Mouse (Mus musculus) testis, adult 2 months (tissue): ENCODE measurements at regions not wholly inside any gene's neighbourhood (a gene's known extent, or its start where the extent isn't known, plus 50 kb on each side); places are given as distances from the start of the nearest gene placed in this dataset.

ENCODE experiments used
- H3K27ac ChIP-seq: fragments of 200-500 bp; 2 replicates; pipeline ENCODE4 v1.5.1; 2012; ENCODE audit warnings: low read depth, low read length; ENCODE audit not compliant: control insufficient read depth, insufficient read depth
- H3K27me3 ChIP-seq: fragments of 200-500 bp; 2 replicates; pipeline ENCODE4 v1.6.1; 2012; ENCODE audit warnings: mild to moderate bottlenecking, low read length, moderate library complexity; ENCODE audit not compliant: control insufficient read depth, insufficient read depth
- H3K36me3 ChIP-seq: fragments of 200-500 bp; 2 replicates; pipeline ENCODE4 v1.6.1; 2012; ENCODE audit warnings: mild to moderate bottlenecking, low read length; ENCODE audit not compliant: control insufficient read depth, insufficient read depth
- H3K4me1 ChIP-seq: fragments of 200-500 bp; 2 replicates; pipeline ENCODE4 v1.6.1; 2012; ENCODE audit warnings: low read length; ENCODE audit not compliant: control insufficient read depth, insufficient read depth
- H3K4me3 ChIP-seq: fragments of 200-500 bp; 2 replicates; pipeline ENCODE4 v1.5.1; 2012; ENCODE audit warnings: low read depth, mild to moderate bottlenecking, low read length, moderate library complexity, mixed read lengths; ENCODE audit not compliant: control insufficient read depth
- CTCF ChIP-seq: fragments of 200-500 bp; IDR thresholded peaks from 2 replicates; pipeline ENCODE4 v1.5.1; 2012; ENCODE audit warnings: low read depth, mild to moderate bottlenecking, inconsistent platforms, low read length, moderate library complexity; ENCODE audit not compliant: control insufficient read depth, insufficient read depth, insufficient replicate concordance
- POLR2A ChIP-seq: fragments of 200-500 bp; IDR thresholded peaks from 2 replicates; pipeline ENCODE4 v1.6.1; 2012; ENCODE audit warnings: low read depth, mild to moderate bottlenecking, inconsistent platforms, low read length, moderate library complexity; ENCODE audit not compliant: control insufficient read depth

- H3K27ac ChIP-seq: no peak overlapping the region
- no peaks in the 10 kb centered on the region; the same call in 1 of the 2 replicates for H3K4me1 ChIP-seq
- no peak overlapping the region for H3K4me3 ChIP-seq
- no peaks in the 10 kb centered on the region for H3K36me3 ChIP-seq
- H3K27me3 ChIP-seq: no peaks in the 10 kb centered on the region
- TF ChIP-seq POLR2A (no peak), CTCF (no peak)
These were observed 50.2 kb upstream of the Pdzd8 start for GRCm38 (mm10) chr19:59395739-59396138.

DNA sequence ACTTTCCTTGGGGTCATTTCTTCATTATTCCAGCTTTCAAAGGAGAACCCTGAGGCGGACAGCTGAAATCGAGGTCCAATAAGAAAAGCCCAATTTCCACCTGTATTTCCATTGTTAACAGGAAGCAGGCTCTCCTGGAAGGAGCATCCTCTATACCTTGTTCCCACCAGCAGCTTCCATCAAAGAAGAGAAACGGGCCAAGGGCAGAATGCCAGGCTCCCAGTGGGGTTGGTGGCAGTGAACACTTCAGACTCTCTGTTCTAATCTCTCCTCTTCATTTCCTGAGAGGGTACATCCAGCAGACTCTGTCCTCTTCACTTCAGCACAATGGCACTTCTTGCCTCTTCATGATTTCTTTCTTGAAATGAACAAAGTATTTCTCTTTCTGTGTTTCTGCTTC is 50.9 kb upstream of the Pdzd8 start:
- H3K36me3 ChIP-seq: no peaks in the 10 kb centered on the region
- no peaks in the 10 kb centered on the region; the same call in 1 of the 2 replicates for H3K4me1 ChIP-seq
- H3K4me3 ChIP-seq: no peak overlapping the region
- no peaks in the 10 kb centered on the region for H3K27me3 ChIP-seq
- H3K27ac ChIP-seq: no peak overlapping the region
- TF ChIP-seq CTCF (no peak), POLR2A (no peak)

DNA sequence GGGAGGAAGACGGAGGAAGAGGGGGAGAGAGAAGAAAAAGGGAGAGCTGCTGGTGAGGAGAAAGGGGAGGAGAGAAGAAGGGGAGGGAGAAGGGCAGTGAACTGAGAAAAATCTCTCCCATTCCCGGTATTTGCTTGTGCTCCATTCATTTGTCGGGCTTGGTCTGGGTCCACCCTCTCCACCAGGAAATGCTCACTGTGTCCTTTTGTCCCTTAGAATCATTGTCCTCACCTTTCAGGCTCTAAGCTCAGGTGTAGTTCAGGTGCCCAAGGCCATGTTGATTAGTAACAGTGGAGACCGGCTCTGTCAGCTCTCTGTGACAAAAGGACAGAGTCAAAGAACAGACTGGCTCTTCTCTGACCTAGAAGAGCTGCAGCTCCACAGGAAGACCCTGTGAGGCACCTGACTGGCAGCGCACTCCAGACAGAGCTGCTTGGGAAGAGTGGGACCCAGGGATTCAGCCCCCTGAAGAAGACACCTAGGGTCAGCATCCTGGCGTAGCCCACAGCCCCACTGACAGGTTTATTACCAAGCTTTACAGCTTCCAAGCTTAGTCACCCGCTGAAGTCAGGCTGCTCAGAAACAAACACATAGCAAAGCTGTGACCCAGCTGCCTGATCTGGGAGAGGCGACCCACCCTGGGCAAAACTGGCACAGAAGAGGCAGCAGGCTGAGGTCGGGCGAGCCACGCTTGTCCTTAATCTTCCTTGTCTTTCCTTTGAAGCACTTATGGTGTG is 54.4 kb upstream of the Pdzd8 start:
- H3K27me3 ChIP-seq: no peaks in the 10 kb centered on the region
- H3K27ac ChIP-seq: no peak overlapping the region
- no peak overlapping the region for H3K4me3 ChIP-seq
- H3K4me1 ChIP-seq: no peaks in the 10 kb centered on the region; the same call in 1 of the 2 replicates
- no peaks in the 10 kb centered on the region for H3K36me3 ChIP-seq
- TF ChIP-seq POLR2A: no peak
- TF ChIP-seq CTCF: no peak

DNA sequence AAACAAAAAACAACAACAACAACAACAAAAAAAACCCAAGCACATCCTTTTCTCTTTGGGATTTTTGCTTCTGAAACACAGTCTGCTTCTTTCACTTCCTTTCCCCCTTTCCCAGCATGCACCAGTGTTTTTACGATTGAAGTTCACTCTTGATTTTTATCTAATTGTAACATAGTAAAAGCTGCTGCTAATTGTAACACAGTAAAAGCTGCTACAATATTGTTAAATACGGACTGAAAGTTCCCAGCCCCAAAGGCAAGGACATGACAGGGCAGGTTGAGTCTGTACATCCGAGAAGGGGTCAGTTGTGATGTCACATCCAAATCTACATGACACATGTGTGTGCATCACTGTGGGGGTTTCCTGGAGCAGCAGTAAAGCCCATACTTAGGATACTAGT is 55.7 kb upstream of the Pdzd8 start:
- H3K4me3 ChIP-seq: no peak overlapping the region
- no peaks in the 10 kb centered on the region for H3K27me3 ChIP-seq
- no peak for TF ChIP-seq CTCF
- TF ChIP-seq POLR2A: no peak
- no peaks in the 10 kb centered on the region for H3K36me3 ChIP-seq
- no peak overlapping the region for H3K27ac ChIP-seq
- no peaks in the 10 kb centered on the region; the same call in 1 of the 2 replicates for H3K4me1 ChIP-seq

GRCm38 (mm10) chr19:59402097-59402496 is 56.1 kb upstream of the Emx2 start:
- Histone ChIP-seq H3K27ac (no peak overlapping the region), H3K4me1 (no peaks in the 10 kb centered on the region; the same call in 1 of the 2 replicates), H3K27me3 (no peaks in the 10 kb centered on the region), H3K36me3 (no peaks in the 10 kb centered on the region), H3K4me3 (no peak overlapping the region)
- no peak for TF ChIP-seq POLR2A
- TF ChIP-seq CTCF: no peak

GRCm38 (mm10) chr19:59404082-59404481 is 54.1 kb upstream of the Emx2 start:
- H3K4me1 ChIP-seq: no peaks in the 10 kb centered on the region; the same call in 1 of the 2 replicates
- H3K36me3 ChIP-seq: no peaks in the 10 kb centered on the region
- no peak overlapping the region for H3K27ac ChIP-seq
- no peak overlapping the region for H3K4me3 ChIP-seq
- no peak for TF ChIP-seq POLR2A
- TF ChIP-seq CTCF: no peak
- no peaks in the 10 kb centered on the region for H3K27me3 ChIP-seq

DNA sequence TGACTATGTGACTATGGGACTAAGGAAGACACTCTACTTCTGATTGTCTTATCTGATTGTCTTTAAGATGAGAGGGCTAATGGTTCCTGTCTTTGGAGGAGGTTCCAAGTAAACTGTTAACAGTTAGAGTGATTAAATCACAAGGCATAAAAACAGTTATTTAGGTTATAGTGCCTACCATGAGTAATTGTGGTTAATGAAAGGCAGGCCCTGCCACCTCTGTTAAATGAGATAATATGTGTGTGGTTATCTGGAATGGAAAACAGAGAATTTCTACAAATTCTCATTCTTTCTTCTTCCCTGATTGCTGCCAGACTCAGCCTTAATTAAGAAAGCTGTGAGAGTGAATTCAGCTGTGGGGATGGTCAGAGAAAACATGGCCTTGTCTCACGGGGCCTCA is 53.4 kb upstream of the Emx2 start:
- TF ChIP-seq POLR2A (no peak), CTCF (no peak)
- Histone ChIP-seq H3K27ac (no peak overlapping the region), H3K4me3 (no peak overlapping the region), H3K36me3 (no peaks in the 10 kb centered on the region), H3K4me1 (no peaks in the 10 kb centered on the region; the same call in 1 of the 2 replicates), H3K27me3 (no peaks in the 10 kb centered on the region)
